Mouse (Mus musculus): Measurements from ENCODE around the gene Oip5. TPM values are rescaled to one million over a fixed set of nuclear protein-coding genes. Genes with fewer than 3 reads are reported as not detected.

Gene Oip5
- polyA plus RNA-seq (2017; shearing (Covaris generic)), result 0.70 TPM

DNA sequence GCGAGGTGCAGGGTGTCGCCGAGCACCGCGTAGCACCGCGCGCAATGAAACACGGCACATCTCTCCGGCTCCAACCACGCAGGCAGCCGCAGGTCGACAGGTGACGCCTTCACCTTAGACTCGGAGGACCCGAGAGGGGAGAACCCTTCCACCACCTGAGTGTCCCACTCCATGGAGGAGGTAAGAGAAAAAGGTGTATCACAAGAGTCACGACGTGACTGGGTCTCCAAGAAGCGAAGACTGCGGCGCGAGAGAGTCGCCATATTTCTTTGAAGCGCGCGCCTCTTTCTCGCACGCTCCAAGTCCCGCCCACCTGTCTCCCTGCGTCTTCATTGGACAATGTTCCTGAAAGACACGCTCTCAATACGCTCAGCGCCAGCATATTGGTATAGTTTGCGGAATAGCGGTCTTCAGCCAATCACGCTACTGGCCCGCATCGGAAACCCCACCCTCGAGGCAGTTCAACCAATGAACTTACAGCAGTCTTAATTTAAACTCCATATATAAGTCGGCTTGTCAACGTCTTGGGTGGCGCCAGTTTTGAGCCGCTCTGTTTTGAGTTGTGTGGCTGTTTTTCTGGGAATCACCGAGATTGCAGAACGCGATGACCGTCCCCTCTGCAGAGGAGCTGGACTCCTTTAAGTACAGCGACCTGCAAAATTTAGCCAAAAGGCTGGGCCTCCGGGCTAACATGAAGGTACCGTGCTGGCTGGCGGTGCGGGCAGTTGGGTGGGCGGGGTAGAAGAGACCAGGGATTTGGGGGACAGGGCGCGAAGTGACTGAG is at the start of gene Oip5, which contains the start of gene Nusap1:
Gene Oip5 (minus strand): TSS at position 271 of the 784 bp plus-strand sequence.
Gene Nusap1 (plus strand): TSS at position 100 of the 784 bp plus-strand sequence.

GRCm38 (mm10) chr2:119662220-119663182 is 44.2 kb upstream of the Oip5 start, which contains the start of gene Ndufaf1:
TSS of gene Ndufaf1 (minus strand) at chr2:119662827.

Other genes with a start within 250 kb of the Oip5 start
- 4.5 TPM for gene Ino80, start 140.8 kb downstream of the Oip5 start, polyA plus RNA-seq (2017; shearing (Covaris generic))
- 0.25 TPM for gene Exd1, start 70.8 kb downstream of the Oip5 start, polyA plus RNA-seq (2017; shearing (Covaris generic))
- gene Chp1, start 70.8 kb downstream of the Oip5 start, polyA plus RNA-seq (2017; shearing (Covaris generic)), result 96.5 TPM
- gene Nusap1, start 171 bp downstream of the Oip5 start, polyA plus RNA-seq (2017; shearing (Covaris generic)), result 0.70 TPM
- gene Ndufaf1, start 44.4 kb upstream of the Oip5 start, polyA plus RNA-seq (2017; shearing (Covaris generic)), result 10.5 TPM
- gene Rtf1, start 56.6 kb upstream of the Oip5 start, polyA plus RNA-seq (2017; shearing (Covaris generic)), result 64.8 TPM
- 0.20 TPM for gene Itpka, start 123.9 kb upstream of the Oip5 start, polyA plus RNA-seq (2017; shearing (Covaris generic))
- gene Ltk, start 142.0 kb upstream of the Oip5 start, polyA plus RNA-seq (2017; shearing (Covaris generic)), result 0.62 TPM
- 24.5 TPM for gene Rpap1, start 169.1 kb upstream of the Oip5 start, polyA plus RNA-seq (2017; shearing (Covaris generic))
- 4.8 TPM for gene Tyro3, start 179.3 kb upstream of the Oip5 start, polyA plus RNA-seq (2017; shearing (Covaris generic))